Mouse (Mus musculus): Measurements from ENCODE around the gene Sod1. TPM values are rescaled to one million over a fixed set of nuclear protein-coding genes. Genes with fewer than 3 reads are reported as not detected.
"Not testable (repeated sequence)": the region's sequence is repeated elsewhere in the genome, so short reads cannot be mapped to it uniquely, and the experiment has no call there.

Sod1 gene
- total RNA-seq, 2 experiments from 2014 or later = 152 to 255 TPM

DNA sequence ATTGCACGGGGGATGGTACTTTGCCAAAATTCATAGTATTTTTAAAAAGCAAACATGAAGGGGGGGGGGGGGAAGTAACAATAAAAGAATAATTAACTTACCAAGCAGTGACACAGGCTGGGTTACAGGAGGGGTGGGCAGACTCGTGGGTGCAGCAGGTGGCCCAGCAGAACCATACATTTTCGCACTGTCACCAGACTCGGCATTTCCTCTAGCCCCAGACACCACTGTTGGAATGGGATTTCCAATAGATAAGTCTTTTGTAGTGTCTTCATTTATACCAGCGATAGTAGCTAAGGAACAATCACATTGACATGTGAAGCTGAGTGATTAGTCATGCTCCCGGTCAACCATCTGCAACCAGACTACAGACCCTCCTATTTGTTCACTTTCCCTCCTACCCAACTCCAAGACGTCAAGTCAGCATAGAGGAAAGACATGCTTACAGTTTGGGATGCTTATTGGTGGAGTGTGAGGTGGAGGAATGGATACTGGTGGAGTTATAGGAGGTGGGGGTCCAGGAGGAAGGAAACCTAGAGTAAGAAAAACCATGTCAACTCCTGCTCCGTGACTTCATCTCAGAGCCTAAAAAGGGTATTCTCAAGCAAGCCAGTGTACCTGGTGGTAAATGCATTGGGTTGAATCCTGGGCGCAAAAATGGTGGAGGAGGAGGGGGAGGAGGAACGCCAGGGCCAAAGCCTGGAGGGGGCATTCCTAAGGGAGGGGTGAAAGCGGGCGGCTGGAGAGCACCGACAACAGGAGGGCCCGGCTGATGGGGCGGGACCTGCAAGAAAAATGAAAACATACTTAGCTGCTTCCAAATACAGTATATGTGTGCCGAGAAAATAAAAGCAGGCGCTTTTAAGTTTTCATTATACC, 22.1 kb downstream of the Sod1 start:
- no peak for ATAC-seq (replicated peaks; ENCODE audit: low FRiP score, poor library complexity, severe bottlenecking)

DNA sequence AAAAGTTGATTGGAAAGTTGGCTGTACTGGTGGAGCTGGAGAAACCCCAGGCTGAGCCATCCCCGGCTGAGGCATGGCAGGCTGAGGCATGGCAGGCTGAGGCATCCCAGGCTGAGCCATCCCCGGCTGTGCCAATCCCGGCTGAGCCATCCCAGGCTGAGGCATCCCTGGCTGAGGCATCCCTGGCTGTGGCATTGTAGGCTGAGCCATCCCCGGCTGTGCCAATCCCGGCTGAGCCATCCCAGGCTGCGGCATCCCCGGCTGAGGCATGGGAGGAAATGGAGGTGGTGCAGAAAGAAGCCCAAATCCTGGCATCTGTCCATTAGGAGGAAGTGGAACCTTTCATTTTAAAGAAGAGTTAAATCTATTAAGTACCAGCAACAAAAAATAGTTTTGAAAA, 29.5 kb downstream of the Sod1 start:
- ATAC-seq (replicated peaks; ENCODE audit: low FRiP score, poor library complexity, severe bottlenecking) = no peak

DNA sequence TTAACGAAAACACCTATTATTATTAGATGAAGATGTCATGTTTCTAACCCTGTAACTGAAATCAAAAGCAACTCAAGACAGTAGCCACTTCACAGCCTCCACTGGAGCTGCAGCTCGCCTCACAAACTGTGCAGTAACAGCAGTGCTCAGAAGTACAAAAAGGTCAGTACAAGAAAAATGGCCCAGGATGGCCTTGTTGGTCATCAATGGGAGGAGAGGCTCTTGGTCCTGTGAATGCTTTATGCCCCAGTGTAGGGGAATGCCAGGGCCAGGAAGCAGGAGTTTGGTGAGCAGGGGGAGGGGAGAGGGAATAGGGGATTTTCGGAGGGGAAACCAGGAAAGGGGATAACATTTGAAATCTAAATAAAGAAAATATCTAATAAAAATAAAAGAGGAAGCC, 30.7 kb downstream of the Sod1 start:
- ATAC-seq (replicated peaks; ENCODE audit: low FRiP score, poor library complexity, severe bottlenecking) = not testable (repeated sequence)

DNA sequence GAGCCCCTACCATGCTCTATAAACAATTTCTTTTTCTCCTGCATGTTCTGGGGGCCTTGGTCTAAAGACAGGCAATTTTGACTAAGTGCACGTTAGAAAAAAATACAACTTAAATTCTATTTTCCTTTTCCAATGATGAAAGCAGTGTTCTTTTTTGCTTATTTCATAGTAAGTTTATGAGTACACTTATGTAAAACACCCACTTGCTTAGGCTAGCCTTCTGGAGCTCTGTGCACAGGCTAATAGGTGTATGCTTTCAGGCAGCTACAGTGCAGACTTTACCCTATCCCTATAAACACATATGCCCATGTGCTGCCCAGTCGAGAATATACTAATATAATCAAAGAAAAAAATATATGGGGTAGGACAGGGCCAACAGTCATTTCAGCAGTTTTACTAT, 32.0 kb downstream of the Sod1 start:
- ATAC-seq (replicated peaks; ENCODE audit: low FRiP score, poor library complexity, severe bottlenecking) = no peak

DNA sequence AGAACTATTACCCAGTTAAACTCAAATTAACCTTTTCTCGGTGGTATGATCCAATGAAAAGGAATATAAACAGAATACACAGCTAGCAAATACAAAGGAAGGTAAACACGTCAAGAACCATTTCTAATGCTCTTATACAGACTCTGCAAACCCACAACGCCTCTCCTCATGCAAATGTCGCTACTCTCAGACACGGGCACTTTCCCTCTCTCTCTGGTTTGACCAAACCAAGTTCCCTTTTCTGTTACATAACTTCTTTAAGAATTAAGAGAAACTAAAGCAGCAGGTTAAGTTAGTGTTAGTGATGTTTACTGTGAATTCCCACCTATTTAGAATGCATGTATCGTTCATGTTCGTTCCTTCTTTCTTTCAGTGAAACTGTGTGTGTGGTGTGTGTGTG, 38.4 kb downstream of the Sod1 start:
- no peak for ATAC-seq (replicated peaks; ENCODE audit: low FRiP score, poor library complexity, severe bottlenecking)

DNA sequence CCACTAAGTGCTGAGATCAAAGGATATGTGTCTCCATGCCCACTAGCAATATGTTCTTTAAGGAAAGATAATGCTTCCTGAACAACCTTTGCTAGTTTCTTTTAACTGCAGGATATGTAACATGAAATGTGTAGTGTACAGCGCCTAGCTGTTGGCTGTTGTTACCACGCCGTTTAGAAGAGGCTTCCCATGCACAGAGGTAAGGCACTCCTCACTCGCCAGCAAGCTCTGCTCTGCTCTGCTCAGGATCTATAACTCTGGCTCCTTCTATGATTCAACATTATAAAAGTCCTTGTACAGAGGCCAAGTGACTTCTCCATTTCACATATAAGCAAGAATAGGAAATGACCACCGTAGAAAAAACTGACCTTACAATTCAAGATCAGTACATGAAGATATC, 39.1 kb downstream of the Sod1 start:
- ATAC-seq (replicated peaks; ENCODE audit: low FRiP score, poor library complexity, severe bottlenecking) = no peak

DNA sequence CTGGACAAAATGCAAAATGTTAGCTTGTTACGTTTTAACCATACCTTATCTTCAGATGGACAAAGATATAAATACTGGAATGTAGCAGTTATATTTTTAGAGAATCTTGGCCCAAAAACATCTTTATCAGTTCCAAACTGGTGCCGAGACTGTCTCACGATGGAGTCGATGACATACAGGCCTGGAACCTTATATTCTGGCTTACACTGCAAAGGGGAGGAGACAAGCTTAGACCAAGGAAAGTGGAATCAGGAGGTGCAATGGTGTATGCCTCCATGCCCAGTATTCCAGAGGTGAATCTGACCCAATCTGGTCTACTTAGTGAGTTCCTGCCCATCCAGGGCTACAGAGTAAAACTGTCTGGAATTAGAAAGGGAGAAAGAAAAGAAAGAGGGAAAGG, 39.5 kb downstream of the Sod1 start:
- ATAC-seq (replicated peaks; ENCODE audit: low FRiP score, poor library complexity, severe bottlenecking) = no peak

DNA sequence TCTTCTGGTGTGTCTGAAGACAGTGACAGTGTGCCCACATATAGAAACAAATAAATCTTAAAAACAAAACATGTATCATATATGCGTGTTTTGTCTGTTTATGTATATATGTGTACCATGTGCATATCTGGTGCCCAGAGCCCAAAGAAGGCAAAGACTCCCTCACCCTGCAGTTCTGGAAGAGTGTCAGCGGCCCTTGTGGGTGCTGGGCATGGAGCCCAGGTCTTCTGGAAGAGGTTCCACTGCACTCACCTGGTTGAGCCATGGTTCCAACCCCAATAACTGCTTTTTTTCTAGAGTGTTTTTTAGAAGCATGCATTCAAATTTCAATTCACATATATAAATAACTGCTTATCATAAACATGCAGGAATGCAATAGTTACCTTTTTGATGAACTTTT, 41.2 kb downstream of the Sod1 start:
- ATAC-seq (replicated peaks; ENCODE audit: low FRiP score, poor library complexity, severe bottlenecking) = no peak

DNA sequence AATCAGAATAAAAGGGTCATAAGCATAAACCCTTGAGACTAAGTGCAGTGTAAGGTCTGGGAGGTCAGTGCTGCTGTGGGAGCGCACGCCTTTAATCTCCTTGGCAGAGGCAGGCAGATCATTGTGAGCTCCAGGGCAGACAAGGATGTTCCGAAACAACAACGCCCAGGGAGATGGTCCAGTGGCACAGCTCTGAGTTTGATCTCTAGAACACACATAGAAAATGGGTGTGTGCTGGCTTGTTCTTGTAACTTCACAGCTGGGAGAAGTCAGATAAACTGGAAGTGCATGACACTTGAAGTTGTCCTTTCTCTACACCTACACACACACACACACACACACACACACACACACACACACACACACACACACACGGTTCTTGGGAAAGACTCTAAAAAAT, 43.5 kb downstream of the Sod1 start:
- ATAC-seq (replicated peaks; ENCODE audit: low FRiP score, poor library complexity, severe bottlenecking) = peak; percentile 85

DNA sequence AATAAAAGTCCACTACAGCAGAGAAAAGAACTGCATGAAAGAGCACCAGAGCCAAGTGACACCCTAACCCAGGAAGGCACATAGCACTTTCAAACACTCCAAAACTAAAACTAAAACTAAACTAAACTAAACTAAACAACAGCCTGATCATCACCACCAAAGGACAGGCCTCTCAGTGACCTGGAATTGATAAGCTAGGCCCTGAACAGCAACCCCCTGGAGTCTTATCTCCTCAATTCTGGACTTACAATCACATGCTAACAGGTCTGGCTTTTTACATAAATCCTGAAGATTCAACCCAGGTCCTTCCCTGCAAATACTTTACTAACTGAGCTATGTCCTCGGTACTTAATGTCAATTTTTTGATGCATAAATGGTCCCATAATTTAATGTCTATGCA, 44.6 kb downstream of the Sod1 start:
- no peak for ATAC-seq (replicated peaks; ENCODE audit: low FRiP score, poor library complexity, severe bottlenecking)

DNA sequence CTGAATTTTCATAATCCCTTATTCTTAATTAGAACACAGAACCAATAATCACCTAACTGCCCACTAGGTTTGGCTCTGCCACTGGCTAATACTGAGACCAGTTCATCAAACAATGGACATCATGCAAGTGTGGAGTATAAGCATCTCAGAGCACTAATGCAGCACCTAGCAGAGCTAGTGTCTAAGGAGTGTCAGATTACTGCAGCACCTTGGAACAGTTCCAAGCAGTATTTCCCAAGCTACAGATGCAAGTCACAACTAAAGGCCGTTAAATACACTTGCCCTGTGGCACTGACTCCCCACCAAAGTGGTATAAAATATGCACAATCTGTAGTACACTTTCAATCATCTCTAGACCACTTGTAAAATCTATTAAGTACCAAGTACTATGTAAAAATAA, 46.0 kb downstream of the Sod1 start:
- ATAC-seq (replicated peaks; ENCODE audit: low FRiP score, poor library complexity, severe bottlenecking) = no peak

DNA sequence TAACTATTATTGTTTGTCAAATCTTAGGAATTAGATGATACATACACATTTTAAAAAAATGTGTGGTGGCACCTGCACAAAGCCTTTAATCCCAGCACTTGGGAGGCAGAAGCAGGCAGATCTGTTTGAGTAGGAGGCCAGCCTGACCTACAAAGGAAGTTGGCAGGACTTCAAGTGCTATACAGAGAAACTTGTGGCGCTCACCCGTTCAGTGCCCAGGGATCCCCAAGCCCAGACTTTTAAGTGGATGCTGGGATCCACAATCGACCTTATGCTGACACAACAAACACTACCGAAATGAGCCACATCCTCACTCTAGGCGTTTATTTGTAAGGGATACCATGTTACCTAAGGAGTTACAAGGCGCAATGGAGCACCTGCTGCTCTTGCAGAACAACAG, 55.0 kb downstream of the Sod1 start:
- ATAC-seq (replicated peaks; ENCODE audit: low FRiP score, poor library complexity, severe bottlenecking) = no peak

Other genes with a start within 250 kb of the Sod1 start
- gene Tiam1, start 77.0 kb upstream of the Sod1 start, total RNA-seq (2015; ENCODE audit: low replicate concordance) = 29.0 and 29.7 TPM in 2 replicates
- gene Tiam1, start 77.0 kb upstream of the Sod1 start, total RNA-seq (2017; ENCODE audit: low replicate concordance) = 14.4 and 15.7 TPM in 2 replicates
- 19.6 and 23.8 TPM in 2 replicates for gene Scaf4, start 63.7 kb downstream of the Sod1 start, total RNA-seq (2015; ENCODE audit: low replicate concordance)
- 10.2 and 15.1 TPM in 2 replicates for gene Scaf4, start 63.7 kb downstream of the Sod1 start, total RNA-seq (2017; ENCODE audit: low replicate concordance)
- not detected in 2 replicates for gene Hunk, start 165.3 kb downstream of the Sod1 start, total RNA-seq (2015; ENCODE audit: low replicate concordance)
- 0.60 TPM in 1 of 2 replicates, not detected in the other for gene Hunk, start 165.3 kb downstream of the Sod1 start, total RNA-seq (2017; ENCODE audit: low replicate concordance)

Measured in erythroblast, adult 5-6 weeks (primary cell).